Mouse (Mus musculus) hindbrain, embryonic 15.5 days (tissue): ENCODE measurements around the gene Mindy1. TPM values are rescaled to one million over a fixed set of nuclear protein-coding genes. Genes with fewer than 3 reads are reported as not detected.
"Not testable (repeated sequence)": the region's sequence is repeated elsewhere in the genome, so short reads cannot be mapped to it uniquely, and the experiment has no call there.

Experiments used
- ATAC-seq: fragments of 200-750 bp; cut with Nextera tagmentation; 2 replicates; pipeline ENCODE4 v1.8.0; 2017; ENCODE audit warnings: low read depth, moderate number of reproducible peaks, moderate TSS enrichment; ENCODE audit not compliant: low FRiP score
- H3K27ac ChIP-seq: fragments of 300-500 bp; sonication (generic); replicated peaks from 2 replicates; pipeline ENCODE4 v1.5.1; 2015; ENCODE audit warnings: mild to moderate bottlenecking, inconsistent platforms
- H3K27me3 ChIP-seq: fragments of 300-500 bp; sonication (generic); 2 replicates; pipeline ENCODE4 v1.6.1; 2015; ENCODE audit warnings: control low read depth, inconsistent platforms
- H3K36me3 ChIP-seq: fragments of 300-500 bp; sonication (generic); 2 replicates; pipeline ENCODE4 v1.6.1; 2015; ENCODE audit warnings: control low read depth, inconsistent platforms
- H3K4me1 ChIP-seq: fragments of 300-500 bp; sonication (generic); replicated peaks from 2 replicates; pipeline ENCODE4 v1.6.1; 2015; ENCODE audit warnings: control low read depth, inconsistent platforms
- H3K4me2 ChIP-seq: fragments of 300-500 bp; sonication (generic); 2 replicates; pipeline ENCODE4 v1.6.1; 2015; ENCODE audit warnings: moderate library complexity, mild to moderate bottlenecking, inconsistent platforms
- H3K4me3 ChIP-seq: fragments of 300-500 bp; sonication (generic); 2 replicates; pipeline ENCODE4 v1.5.1; 2015; ENCODE audit warnings: mild to moderate bottlenecking, inconsistent platforms
- H3K9ac ChIP-seq: fragments of 300-500 bp; sonication (generic); 2 replicates; pipeline ENCODE4 v1.6.1; 2015; ENCODE audit warnings: inconsistent platforms
- H3K9me3 ChIP-seq: fragments of 300-500 bp; sonication (generic); 2 replicates; pipeline ENCODE4 v1.6.1; 2016; ENCODE audit warnings: control low read depth, inconsistent platforms
- WGBS: fragments of 180-500 bp; shearing (Covaris S2); methylation state at CpG from one replicate; pipeline ENCODE4 v1.1.7; 2015; 5-methylcytosine and 5-hydroxymethylcytosine counted together
- polyA plus RNA-seq: library from polyadenylated mRNA; unstranded; fragments of >200 nt; fragmentation: Nextera tagmentation; extraction: Ambion mirVana; gene quantifications from 2 replicates; pipeline ENCODE4 v1.2.1, GENCODE M21; 2015

Mindy1 gene
- polyA plus RNA-seq, 1 experiment from 2014 or later: 34.5 TPM

DNA sequence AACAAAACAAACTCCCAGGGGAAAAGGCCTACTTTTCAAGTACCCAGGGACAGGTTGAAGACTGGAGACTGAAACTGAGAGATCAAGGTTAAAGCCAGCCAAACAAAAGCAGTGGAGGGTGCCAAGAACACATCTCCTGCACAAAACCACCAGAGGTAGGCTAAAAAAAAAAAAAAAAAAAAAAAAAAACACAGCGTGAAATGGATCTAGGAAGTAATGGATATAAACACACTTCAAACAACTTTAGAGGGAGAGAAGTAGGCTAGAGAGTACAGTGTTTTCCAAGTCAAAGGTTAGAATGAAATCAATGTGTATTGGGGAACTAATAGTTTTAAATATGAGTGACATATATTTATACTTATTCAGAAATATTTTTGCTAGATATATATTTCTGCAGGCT is 50.4 kb downstream of the Mindy1 start:
- no peak for ATAC-seq
- Histone ChIP-seq H3K27me3 (no peaks in the 10 kb centered on the region), H3K36me3 (peaks cover 74% of the 10 kb centered on the region), H3K4me1 (no peaks in the 10 kb centered on the region), H3K27ac (no peak overlapping the region), H3K9me3 (no peaks in the 10 kb centered on the region), H3K4me2 (no peak overlapping the region), H3K9ac (no peak overlapping the region), H3K4me3 (no peak overlapping the region)
- 91% methylated on average over 1 of the region's 1 CpGs for WGBS

- H3K36me3 ChIP-seq: peaks cover 94% of the 10 kb centered on the region
- no peak overlapping the region for H3K27ac ChIP-seq
- 98% methylated on average over 4 of the region's 4 CpGs for whole genome bisulfite sequencing
- H3K9me3 ChIP-seq: no peaks in the 10 kb centered on the region
- H3K4me1 ChIP-seq: no peaks in the 10 kb centered on the region
- H3K4me3 ChIP-seq: no peak overlapping the region
- no peak for ATAC-seq
- H3K4me2 ChIP-seq: no peak overlapping the region
- H3K9ac ChIP-seq: no peak overlapping the region
- no peaks in the 10 kb centered on the region for H3K27me3 ChIP-seq
These were observed 56.2 kb downstream of the Mindy1 start for GRCm38 (mm10) chr3:95337345-95337744.

DNA sequence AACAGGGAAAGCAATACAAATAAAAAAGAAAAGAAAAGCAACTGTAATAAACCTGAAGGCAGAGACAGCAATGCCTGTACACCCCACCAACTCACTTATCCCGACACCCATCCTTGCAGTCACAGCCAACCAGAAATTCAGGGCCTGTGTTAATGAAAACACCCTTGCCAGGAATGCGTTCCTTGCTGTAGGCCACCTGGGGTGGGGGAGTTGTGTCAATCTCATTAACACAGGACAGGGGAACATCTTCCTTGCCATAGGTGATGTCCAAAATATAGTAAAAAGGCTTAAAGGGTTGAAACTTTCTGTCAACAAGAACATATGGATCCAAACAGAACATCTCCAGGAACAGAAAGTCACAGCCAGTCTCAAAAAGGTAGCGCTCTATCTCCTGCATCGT is 57.1 kb downstream of the Mindy1 start:
- Histone ChIP-seq H3K9ac (no peak overlapping the region), H3K4me2 (no peak overlapping the region), H3K27ac (no peak overlapping the region), H3K36me3 (peaks cover 94% of the 10 kb centered on the region), H3K4me1 (no peaks in the 10 kb centered on the region), H3K27me3 (no peaks in the 10 kb centered on the region), H3K9me3 (no peaks in the 10 kb centered on the region), H3K4me3 (no peak overlapping the region)
- ATAC-seq: no peak
- whole genome bisulfite sequencing: 96% methylated on average over 4 of the region's 4 CpGs

- H3K4me3 ChIP-seq, H3K9me3 ChIP-seq, H3K27me3 ChIP-seq, H3K27ac ChIP-seq, ATAC-seq, H3K4me2 ChIP-seq, H3K9ac ChIP-seq, H3K4me1 ChIP-seq: not testable (repeated sequence)
- 93% methylated on average over 9 of the region's 9 CpGs for WGBS
- peaks cover 89% of the 10 kb centered on the region for H3K36me3 ChIP-seq
These were observed 62.3 kb downstream of the Mindy1 start for GRCm38 (mm10) chr3:95343356-95344000.

Other genes with a start within 250 kb of the Mindy1 start
- gene Psmd4, start 238.7 kb upstream of the Mindy1 start, polyA plus RNA-seq: 260 and 276 TPM in 2 replicates
- 15.2 and 15.8 TPM in 2 replicates for gene Pip5k1a, start 174.4 kb upstream of the Mindy1 start, polyA plus RNA-seq
- 167 and 176 TPM in 2 replicates for gene Vps72, start 170.3 kb upstream of the Mindy1 start, polyA plus RNA-seq
- gene Tmod4, start 156.9 kb upstream of the Mindy1 start, polyA plus RNA-seq: 1.7 and 1.8 TPM in 2 replicates
- 84.0 and 88.6 TPM in 2 replicates for gene Scnm1, start 147.3 kb upstream of the Mindy1 start, polyA plus RNA-seq
- gene Lysmd1, start 147.3 kb upstream of the Mindy1 start, polyA plus RNA-seq: 42.7 and 45.0 TPM in 2 replicates
- 3.9 and 4.2 TPM in 2 replicates for gene Tnfaip8l2, start 139.0 kb upstream of the Mindy1 start, polyA plus RNA-seq
- gene Sema6c, start 120.9 kb upstream of the Mindy1 start, polyA plus RNA-seq: 33.0 and 34.7 TPM in 2 replicates
- gene Gabpb2, start 63.4 kb upstream of the Mindy1 start, polyA plus RNA-seq: 3.4 and 3.6 TPM in 2 replicates
- gene Cdc42se1, start 52.6 kb upstream of the Mindy1 start, polyA plus RNA-seq: 57.1 and 59.3 TPM in 2 replicates
- gene Mllt11, start 49.2 kb upstream of the Mindy1 start, polyA plus RNA-seq: 323 and 341 TPM in 2 replicates
- 0.13 and 0.19 TPM in 2 replicates for gene Gm128, start 39.7 kb upstream of the Mindy1 start, polyA plus RNA-seq
- gene Bnipl, start 30.2 kb upstream of the Mindy1 start, polyA plus RNA-seq: 0.29 TPM in 1 of 2 replicates, not detected in the other
- 66.5 and 69.9 TPM in 2 replicates for gene Prune1, start 731 bp downstream of the Mindy1 start, polyA plus RNA-seq
- 0.47 and 0.72 TPM in 2 replicates for gene Anxa9, start 25.8 kb downstream of the Mindy1 start, polyA plus RNA-seq
- 92.7 and 101 TPM in 2 replicates for gene Cers2, start 33.4 kb downstream of the Mindy1 start, polyA plus RNA-seq
- gene Setdb1, start 75.9 kb downstream of the Mindy1 start, polyA plus RNA-seq: 39.3 and 42.7 TPM in 2 replicates
- not detected in 2 replicates for gene 4930558C23Rik, start 121.5 kb downstream of the Mindy1 start, polyA plus RNA-seq
- 15.8 and 17.5 TPM in 2 replicates for gene Arnt, start 153.0 kb downstream of the Mindy1 start, polyA plus RNA-seq
- 7.9 and 8.8 TPM in 2 replicates for gene Ctsk, start 217.9 kb downstream of the Mindy1 start, polyA plus RNA-seq
- 14.3 and 19.3 TPM in 2 replicates for gene Ctss, start 245.4 kb downstream of the Mindy1 start, polyA plus RNA-seq